Mouse (Mus musculus): ENCODE measurements around the gene Ninj1. TPM values are rescaled to one million over a fixed set of nuclear protein-coding genes. Genes with fewer than 3 reads are reported as not detected.

Gene Ninj1
- 70.2 and 75.7 TPM in 2 replicates for polyA plus RNA-seq (2015; fragmentation: Nextera tagmentation; extraction: Ambion mirVana)

DNA sequence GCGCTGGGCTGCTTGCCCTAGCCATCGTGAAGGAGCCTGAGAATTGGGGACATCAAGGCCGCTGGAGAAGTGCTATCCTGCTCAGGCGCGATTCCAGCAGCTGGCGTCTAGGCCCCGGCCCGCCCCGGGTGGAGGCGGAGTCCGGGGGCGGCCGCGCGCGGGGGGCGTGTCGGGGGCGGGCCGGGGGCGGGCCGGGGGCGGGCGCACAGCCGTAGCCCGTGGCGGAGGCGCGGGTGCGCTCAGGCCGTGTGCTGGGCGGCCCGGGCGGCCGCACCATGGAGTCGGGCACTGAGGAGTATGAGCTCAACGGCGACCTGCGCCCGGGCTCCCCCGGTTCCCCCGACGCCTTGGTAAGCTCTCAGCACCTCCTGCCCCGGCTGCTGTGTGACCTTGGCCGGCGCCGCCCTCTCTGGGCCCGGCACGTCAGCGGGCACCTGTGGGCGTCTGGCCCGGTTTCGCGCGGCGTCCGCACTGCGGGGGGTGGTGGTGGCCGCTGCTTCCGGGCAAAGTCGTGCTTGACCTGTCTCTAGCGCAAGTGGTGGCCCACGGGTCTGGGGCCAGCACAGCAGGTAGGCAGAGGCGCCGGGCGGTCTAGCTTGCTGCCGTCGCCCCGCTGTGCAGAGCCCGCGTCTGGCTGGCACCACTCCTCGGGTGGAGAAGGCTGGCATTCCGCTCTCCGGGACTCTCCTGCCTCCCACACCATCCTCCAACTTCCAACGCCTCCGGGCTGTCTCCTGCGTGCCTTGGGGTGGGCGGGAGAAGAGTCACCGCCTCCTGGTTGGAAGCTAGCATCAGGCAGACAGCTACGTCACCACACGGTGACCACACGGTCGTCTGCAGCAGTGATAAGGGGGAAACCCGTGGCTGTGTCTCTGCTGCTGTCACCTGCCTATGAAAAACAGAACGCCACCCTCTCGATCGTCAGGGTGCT lies at the start of gene Ninj1:
Gene Ninj1, plus strand, starts transcription at position 198 of the 931 bp plus-strand sequence.
- Histone ChIP-seq H3K4me3 (peak within 1 kb of the TSS; percentile 91), H3K27ac (peak within 1 kb of the TSS; percentile 92), H3K9ac (peak within 1 kb of the TSS; percentile 87), H3K9me3 (replicated peaks) (no peaks in the 10 kb centered on the region), H3K4me1 (replicated peaks) (peaks cover 72% of the 10 kb centered on the region), H3K27me3 (no peaks in the 10 kb centered on the region), H3K4me2 (peak within 1 kb of the TSS; percentile 99), H3K36me3 (no peaks in the 10 kb centered on the region)
- under 1% methylated on average over 69 of the region's 87 CpGs for WGBS
- ATAC-seq (replicated peaks; ENCODE audit: insufficient number of reproducible peaks, insufficient read depth, low FRiP score, low read depth) = peak; percentile 90

DNA sequence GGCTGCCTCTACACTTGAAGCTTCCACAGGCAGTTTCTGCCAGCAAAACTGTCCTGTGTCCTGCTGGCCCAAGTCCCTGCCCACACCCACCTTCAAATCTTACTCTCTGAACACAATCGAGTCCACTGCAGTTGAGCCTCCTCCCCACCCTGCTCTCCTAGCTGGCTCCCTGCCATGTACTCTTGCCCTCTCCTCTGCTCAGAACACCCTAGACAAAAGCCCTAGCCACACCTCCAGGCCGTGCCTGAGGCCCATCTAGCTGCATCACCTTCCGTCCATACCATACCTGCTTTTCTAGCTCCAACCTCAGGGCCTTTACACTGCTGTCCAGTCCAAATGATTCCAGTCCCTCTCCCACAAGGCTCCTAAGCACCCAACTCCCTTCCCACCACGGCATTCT lies 46.7 kb upstream of the Ninj1 start:
- no peak for ATAC-seq (replicated peaks; ENCODE audit: insufficient number of reproducible peaks, insufficient read depth, low FRiP score, low read depth)
- Histone ChIP-seq H3K27ac (no peak overlapping the region), H3K27me3 (peaks cover 19% of the 10 kb centered on the region), H3K4me3 (no peak overlapping the region), H3K9me3 (replicated peaks) (no peaks in the 10 kb centered on the region), H3K4me2 (no peak overlapping the region), H3K9ac (no peak overlapping the region), H3K36me3 (no peaks in the 10 kb centered on the region), H3K4me1 (replicated peaks) (peaks cover 40% of the 10 kb centered on the region)
- 39% methylated on average over 4 of the region's 4 CpGs for WGBS

DNA sequence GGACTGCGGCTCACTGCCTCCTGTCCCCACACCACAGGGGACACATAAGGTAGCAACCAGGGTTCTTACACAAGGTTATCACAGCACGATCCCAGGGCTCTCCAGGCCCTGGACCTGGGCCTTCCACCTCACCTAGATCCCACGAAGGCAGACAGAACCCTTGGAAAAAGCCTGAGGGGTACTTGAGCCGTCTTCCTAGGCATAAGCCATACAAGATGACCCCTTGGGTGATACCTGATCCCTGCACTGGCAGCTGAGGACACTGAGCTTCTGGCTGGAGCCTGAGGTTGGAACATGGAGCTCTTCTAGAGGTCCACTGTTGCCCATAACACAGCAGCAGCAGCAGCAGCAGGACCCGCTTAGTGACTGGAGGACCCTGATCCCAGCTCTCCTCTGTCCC lies 44.9 kb upstream of the Ninj1 start:
- H3K9me3 ChIP-seq (replicated peaks) = no peaks in the 10 kb centered on the region
- no peak for ATAC-seq (replicated peaks; ENCODE audit: insufficient number of reproducible peaks, insufficient read depth, low FRiP score, low read depth)
- no peak overlapping the region for H3K9ac ChIP-seq
- H3K27ac ChIP-seq = no peak overlapping the region
- H3K27me3 ChIP-seq = peaks cover 38% of the 10 kb centered on the region
- no peak overlapping the region for H3K4me2 ChIP-seq
- no peak overlapping the region for H3K4me3 ChIP-seq
- WGBS = 88% methylated on average over 5 of the region's 5 CpGs
- no peaks in the 10 kb centered on the region for H3K36me3 ChIP-seq
- peaks cover 57% of the 10 kb centered on the region for H3K4me1 ChIP-seq (replicated peaks)

DNA sequence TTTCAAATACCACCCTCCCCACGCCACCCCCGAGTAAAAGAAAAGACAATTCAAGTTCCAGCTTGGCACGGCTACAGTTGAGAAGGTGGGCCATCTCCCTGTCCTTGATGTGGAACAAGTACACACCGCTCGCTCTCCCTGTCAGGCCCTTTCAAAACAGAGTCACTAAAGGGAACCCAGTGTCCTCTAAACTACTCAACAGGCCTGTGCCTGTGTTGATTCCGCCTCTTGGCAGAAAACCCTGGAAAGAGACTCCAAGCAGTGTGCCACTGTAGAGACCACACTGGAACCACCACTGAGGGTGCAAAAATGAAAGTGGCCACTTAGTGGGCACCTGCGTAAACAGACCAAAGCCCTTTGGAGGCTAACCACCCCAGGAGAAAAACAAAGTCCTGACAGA lies 44.0 kb upstream of the Ninj1 start:
- peaks cover 66% of the 10 kb centered on the region for H3K4me1 ChIP-seq (replicated peaks)
- no peak overlapping the region for H3K4me3 ChIP-seq
- no peak overlapping the region for H3K27ac ChIP-seq
- no peaks in the 10 kb centered on the region for H3K9me3 ChIP-seq (replicated peaks)
- H3K4me2 ChIP-seq = no peak overlapping the region
- H3K36me3 ChIP-seq = no peaks in the 10 kb centered on the region
- H3K27me3 ChIP-seq = peaks cover 47% of the 10 kb centered on the region
- no peak overlapping the region for H3K9ac ChIP-seq
- 81% methylated on average over 7 of the region's 7 CpGs for WGBS
- ATAC-seq (replicated peaks; ENCODE audit: insufficient number of reproducible peaks, insufficient read depth, low FRiP score, low read depth) = no peak

DNA sequence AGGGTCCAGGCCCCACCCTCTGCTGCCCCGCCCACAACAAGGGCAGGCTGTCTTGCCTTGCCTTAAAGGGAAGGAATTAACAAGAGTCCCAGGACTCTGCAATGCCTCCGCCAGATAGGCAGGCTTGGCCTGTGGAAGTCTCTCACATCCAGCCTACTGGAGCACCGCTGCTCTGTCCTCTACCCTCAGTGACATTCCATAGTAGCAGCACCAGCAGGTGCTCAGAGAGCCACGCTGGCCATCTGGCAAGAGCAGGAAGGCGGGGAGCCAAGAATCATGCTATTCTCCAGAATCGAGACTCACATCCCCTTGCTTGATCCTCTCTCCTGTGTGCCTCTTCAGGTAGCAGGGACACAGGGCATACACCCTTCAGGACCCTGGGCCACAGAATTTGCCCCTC lies 42.8 kb upstream of the Ninj1 start:
- Histone ChIP-seq H3K4me1 (replicated peaks) (peaks cover 65% of the 10 kb centered on the region), H3K27me3 (peaks cover 58% of the 10 kb centered on the region)

DNA sequence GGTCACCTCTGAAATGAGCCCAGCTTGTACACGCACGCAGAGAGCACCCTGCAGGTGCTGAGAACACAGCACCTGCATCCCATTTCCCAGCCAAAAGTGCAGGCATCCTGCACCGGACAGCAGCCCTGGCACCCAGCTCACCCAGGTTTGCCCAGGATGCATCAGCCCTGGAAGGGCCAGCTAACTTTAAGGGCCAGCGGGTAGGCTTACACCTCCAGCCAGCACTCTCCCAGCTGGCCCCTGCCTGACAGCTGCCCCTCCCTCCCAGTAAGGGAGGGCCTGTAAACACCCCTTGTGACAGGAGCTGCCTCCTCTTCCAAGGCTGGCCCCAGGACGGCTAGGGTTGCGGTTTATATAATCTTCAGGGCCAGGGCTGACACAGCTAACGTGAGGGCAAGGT lies 41.9 kb upstream of the Ninj1 start:
- WGBS = 39% methylated on average over 7 of the region's 7 CpGs
- Histone ChIP-seq H3K4me3 (no peak overlapping the region), H3K36me3 (no peaks in the 10 kb centered on the region), H3K27ac (no peak overlapping the region), H3K4me1 (replicated peaks) (peaks cover 58% of the 10 kb centered on the region), H3K9me3 (replicated peaks) (no peaks in the 10 kb centered on the region), H3K4me2 (peak overlapping the region; percentile 93), H3K9ac (no peak overlapping the region), H3K27me3 (peaks cover 67% of the 10 kb centered on the region)
- ATAC-seq (replicated peaks; ENCODE audit: insufficient number of reproducible peaks, insufficient read depth, low FRiP score, low read depth) = no peak

More for the DNA sequence above, 42.8 kb upstream of the Ninj1 start:
- Histone ChIP-seq H3K36me3 (no peaks in the 10 kb centered on the region), H3K9me3 (replicated peaks) (no peaks in the 10 kb centered on the region), H3K4me2 (no peak overlapping the region), H3K27ac (no peak overlapping the region), H3K9ac (no peak overlapping the region), H3K4me3 (no peak overlapping the region)
- 38% methylated on average over 6 of the region's 6 CpGs for WGBS
- peak; percentile 28; the same call in 1 of the 2 replicates for ATAC-seq (replicated peaks; ENCODE audit: insufficient number of reproducible peaks, insufficient read depth, low FRiP score, low read depth)

DNA sequence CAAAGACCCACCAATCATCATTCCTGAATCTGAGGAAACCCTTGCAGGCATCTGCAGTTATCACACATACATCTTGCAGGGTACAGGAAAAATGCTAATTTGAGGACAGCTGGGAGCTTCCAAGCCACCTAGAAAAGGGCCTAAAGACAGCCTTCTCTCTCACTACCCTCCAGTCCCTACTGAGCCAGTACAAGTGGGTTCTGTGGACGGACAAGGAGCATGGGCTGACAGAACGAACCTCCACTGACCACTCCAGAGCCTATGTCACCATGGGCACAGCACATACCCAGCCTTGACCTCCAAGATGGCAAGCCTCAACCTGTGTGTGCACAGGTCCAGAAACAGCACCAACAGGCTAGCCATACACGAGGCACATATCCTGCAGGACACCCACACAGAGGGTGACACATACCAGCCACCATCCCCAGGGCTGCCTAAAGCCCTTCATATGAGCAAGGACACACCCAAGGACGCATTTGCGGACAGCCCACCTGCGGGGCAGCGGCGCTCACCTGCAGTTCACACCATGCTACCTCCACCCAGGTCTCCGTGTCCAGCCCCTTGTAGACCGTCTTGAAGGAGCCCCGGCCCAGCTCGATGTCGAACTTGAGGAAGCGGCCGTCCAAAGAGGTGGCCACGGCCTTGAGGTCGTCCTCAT lies 41.1 kb upstream of the Ninj1 start:
- Histone ChIP-seq H3K4me2 (peak overlapping the region; percentile 93), H3K36me3 (no peaks in the 10 kb centered on the region), H3K9ac (peak overlapping the region; percentile 60), H3K4me3 (peak overlapping the region; percentile 74), H3K9me3 (replicated peaks) (no peaks in the 10 kb centered on the region), H3K4me1 (replicated peaks) (peaks cover 51% of the 10 kb centered on the region), H3K27me3 (peaks cover 72% of the 10 kb centered on the region), H3K27ac (no peak overlapping the region)
- 24% methylated on average over 17 of the region's 17 CpGs for WGBS
- ATAC-seq (replicated peaks; ENCODE audit: insufficient number of reproducible peaks, insufficient read depth, low FRiP score, low read depth) = no peak

DNA sequence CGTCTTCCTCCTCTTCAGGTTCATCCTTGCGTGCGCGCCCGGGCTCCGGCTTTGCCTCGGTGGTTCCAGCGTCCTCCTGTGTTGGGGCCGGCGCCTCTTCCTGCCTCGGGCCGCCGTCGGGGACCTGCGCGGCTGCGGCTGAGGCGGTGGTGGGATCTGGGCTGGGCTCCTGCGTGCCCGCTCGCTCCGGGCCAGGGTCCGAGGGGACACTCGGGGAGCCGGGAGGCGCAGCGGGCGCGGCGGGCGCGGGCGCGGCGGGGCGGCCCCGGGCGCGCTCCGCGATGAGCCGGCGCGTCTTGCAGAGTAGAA lies 40.6 kb upstream of the Ninj1 start:
- H3K4me1 ChIP-seq (replicated peaks) = peaks cover 47% of the 10 kb centered on the region
- H3K4me2 ChIP-seq = peak overlapping the region; percentile 93
- peak overlapping the region; percentile 60 for H3K9ac ChIP-seq
- peak overlapping the region; percentile 74 for H3K4me3 ChIP-seq
- H3K27ac ChIP-seq = no peak overlapping the region
- ATAC-seq (replicated peaks; ENCODE audit: insufficient number of reproducible peaks, insufficient read depth, low FRiP score, low read depth) = no peak
- H3K9me3 ChIP-seq (replicated peaks) = no peaks in the 10 kb centered on the region
- no peaks in the 10 kb centered on the region for H3K36me3 ChIP-seq
- WGBS = 2% methylated on average over 25 of the region's 44 CpGs
- H3K27me3 ChIP-seq = peaks cover 72% of the 10 kb centered on the region

DNA sequence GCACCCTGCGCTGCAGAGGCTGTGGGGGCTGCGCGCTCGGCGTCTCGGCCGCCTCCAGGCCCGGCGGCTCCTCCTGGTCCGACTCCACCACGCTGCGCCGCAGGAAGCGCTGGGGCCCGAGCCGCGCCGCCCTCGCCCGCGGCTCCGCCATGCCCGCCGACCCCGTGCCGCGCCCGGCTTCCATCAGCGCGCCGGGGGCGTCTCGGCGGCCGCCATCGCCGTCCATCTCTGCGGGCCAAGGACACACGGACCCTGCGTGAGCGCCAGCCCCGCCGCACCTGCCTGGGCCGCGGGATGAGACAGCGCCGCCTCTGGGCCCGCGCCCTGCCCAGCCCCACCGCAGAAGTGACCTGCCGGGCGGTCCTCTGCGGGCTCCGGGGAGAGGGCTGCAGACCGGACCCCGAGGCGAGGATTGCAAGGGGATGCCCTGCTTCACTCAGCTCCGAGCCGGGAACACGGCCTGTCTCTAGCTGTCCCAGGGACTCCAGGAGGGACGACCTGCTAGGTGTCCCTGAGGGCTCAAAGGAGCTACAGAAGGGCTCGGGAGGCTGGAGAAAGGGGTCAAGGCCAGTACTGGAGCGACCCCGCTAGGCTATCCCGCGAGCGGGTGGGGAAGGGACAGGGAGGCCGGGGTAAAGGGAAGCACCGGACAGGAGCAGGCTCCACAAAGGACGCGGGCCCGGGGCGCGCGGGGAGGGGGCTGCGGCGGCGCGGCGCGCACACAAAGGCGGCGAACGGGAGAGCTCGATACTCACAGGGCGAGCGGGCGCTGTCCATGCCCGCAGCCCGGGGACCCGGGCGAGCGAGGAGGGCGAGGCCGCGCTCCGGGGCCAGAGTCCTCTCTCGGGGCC lies 40.1 kb upstream of the Ninj1 start:
- Histone ChIP-seq H3K27ac (no peak overlapping the region), H3K4me2 (peak overlapping the region; percentile 93), H3K27me3 (peaks cover 72% of the 10 kb centered on the region), H3K4me1 (replicated peaks) (peaks cover 47% of the 10 kb centered on the region), H3K9me3 (replicated peaks) (no peaks in the 10 kb centered on the region), H3K4me3 (peak overlapping the region; percentile 74), H3K36me3 (no peaks in the 10 kb centered on the region), H3K9ac (peak overlapping the region; percentile 60)
- WGBS = under 1% methylated on average over 88 of the region's 98 CpGs
- ATAC-seq (replicated peaks; ENCODE audit: insufficient number of reproducible peaks, insufficient read depth, low FRiP score, low read depth) = peak; percentile 49; the same call in 1 of the 2 replicates

DNA sequence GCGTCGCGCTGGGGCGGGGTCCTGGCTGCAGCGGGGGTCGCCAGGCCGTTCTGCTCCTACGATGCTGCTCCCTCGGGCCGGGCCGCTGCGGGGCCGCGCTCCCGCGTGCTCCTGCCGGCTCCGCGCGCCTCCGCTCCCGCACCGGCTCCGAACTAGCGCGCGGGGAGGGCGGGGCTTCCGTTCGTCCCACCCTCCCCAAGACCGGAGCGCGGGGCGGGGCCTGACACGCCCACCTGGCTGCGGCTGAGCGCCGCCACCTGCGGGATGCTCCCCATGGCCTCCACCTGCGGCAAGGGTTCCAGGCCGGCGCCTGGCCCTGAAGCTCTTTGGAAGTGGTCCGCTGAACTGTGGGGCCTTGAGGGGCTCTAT lies 39.4 kb upstream of the Ninj1 start, which contains the start of gene Wnk2:
Gene Wnk2, minus strand, starts transcription at position 157 of the 369 bp plus-strand sequence.
- Histone ChIP-seq H3K27me3 (peaks cover 72% of the 10 kb centered on the region), H3K27ac (no peak within 1 kb of the TSS), H3K4me2 (peak within 1 kb of the TSS; percentile 93), H3K9ac (peak within 1 kb of the TSS; percentile 60), H3K9me3 (replicated peaks) (no peaks in the 10 kb centered on the region), H3K36me3 (no peaks in the 10 kb centered on the region), H3K4me1 (replicated peaks) (peaks cover 47% of the 10 kb centered on the region), H3K4me3 (peak within 1 kb of the TSS; percentile 74)
- ATAC-seq (replicated peaks; ENCODE audit: insufficient number of reproducible peaks, insufficient read depth, low FRiP score, low read depth) = peak; percentile 54
- under 1% methylated on average over 30 of the region's 43 CpGs for WGBS

DNA sequence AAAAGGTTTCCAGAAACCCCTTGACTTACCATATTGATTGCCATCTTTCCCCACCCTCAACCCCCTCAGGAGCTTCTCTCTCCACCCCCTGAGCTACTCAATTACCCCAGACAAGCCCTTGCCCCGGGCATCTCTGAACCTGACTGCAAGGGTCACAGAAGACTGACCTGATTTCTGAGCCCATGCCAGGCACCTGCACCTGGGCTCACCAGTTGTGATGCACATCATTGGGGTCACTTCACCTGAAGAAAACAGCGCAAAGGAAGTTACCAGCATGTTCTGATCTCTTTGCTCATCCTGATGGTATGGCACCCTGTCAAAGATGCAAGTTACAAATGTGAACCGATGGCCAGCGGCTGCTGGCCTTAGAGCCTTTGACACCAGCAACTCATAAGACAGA lies 38.6 kb upstream of the Ninj1 start:
- no peak overlapping the region for H3K9ac ChIP-seq
- peaks cover 47% of the 10 kb centered on the region for H3K4me1 ChIP-seq (replicated peaks)
- H3K27ac ChIP-seq = no peak overlapping the region
- H3K36me3 ChIP-seq = no peaks in the 10 kb centered on the region
- peaks cover 70% of the 10 kb centered on the region for H3K27me3 ChIP-seq
- no peak overlapping the region; the same call in 1 of the 2 replicates for H3K4me2 ChIP-seq
- ATAC-seq (replicated peaks; ENCODE audit: insufficient number of reproducible peaks, insufficient read depth, low FRiP score, low read depth) = no peak
- no peak overlapping the region for H3K4me3 ChIP-seq
- no peaks in the 10 kb centered on the region for H3K9me3 ChIP-seq (replicated peaks)
- WGBS = 81% methylated on average over 4 of the region's 4 CpGs
